Mouse (Mus musculus): Measurements from ENCODE around the gene Crebbp.

The Crebbp gene

GRCm38 (mm10) chr16:4040206-4040605, 173.6 kb downstream of the Crebbp start:
- DNase-seq, result no peak

- DNase-seq, result no peak
Observed at GRCm38 (mm10) chr16:4037690-4038089, 176.1 kb downstream of the Crebbp start.

- DNase-seq, result no peak
Observed at GRCm38 (mm10) chr16:4036807-4037206, 177.0 kb downstream of the Crebbp start, which contains the start of gene Dnase1. TSS of gene Dnase1 (plus strand) at chr16:4036942.

- no peak for DNase-seq
Observed at GRCm38 (mm10) chr16:4035575-4035974, 178.2 kb downstream of the Crebbp start.

GRCm38 (mm10) chr16:4034476-4034875, 179.3 kb downstream of the Crebbp start:
- no peak for DNase-seq

GRCm38 (mm10) chr16:4033971-4034370, 179.8 kb downstream of the Crebbp start:
- DNase-seq, result no peak

GRCm38 (mm10) chr16:4032341-4032748, 181.5 kb downstream of the Crebbp start:
- no peak for DNase-seq

- no peak for DNase-seq
Observed at GRCm38 (mm10) chr16:4031441-4032274, 182.1 kb downstream of the Crebbp start.

Data from thymus, postnatal 14 days (tissue).